Mouse (Mus musculus): ENCODE measurements around the gene Sec31b. TPM values are rescaled to one million over a fixed set of nuclear protein-coding genes. Genes with fewer than 3 reads are reported as not detected.

The Sec31b gene
- polyA plus RNA-seq, 1 experiment from 2014 or later, result 0.19 TPM

DNA sequence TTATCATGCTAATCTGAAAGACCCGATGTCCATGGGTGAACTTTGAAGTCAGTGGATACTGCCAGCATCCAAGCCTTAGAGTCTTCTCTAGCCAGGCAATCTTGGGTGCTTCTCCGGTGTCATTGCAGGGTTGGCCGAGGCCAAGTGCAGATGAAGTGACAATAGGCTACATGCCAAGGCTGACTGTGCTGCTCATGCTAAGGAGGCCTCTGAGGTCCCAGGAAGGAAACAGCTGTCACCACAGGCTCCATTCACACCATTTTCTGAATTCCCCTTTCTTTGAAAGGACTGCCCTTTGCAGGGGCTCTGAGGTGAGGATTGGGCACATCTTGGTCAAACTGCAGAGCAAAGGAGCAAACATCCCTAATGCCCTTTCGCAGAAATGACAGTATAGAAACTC lies 42.9 kb downstream of the Sec31b start:
- no peak for TF ChIP-seq EP300 (optimal IDR thresholded peaks at IDR 0.05)
- no peak for TF ChIP-seq CTCF (IDR thresholded peaks at IDR 0.05; ENCODE audit: low read depth)
- H3K27me3 ChIP-seq (ENCODE audit: control insufficient read depth, insufficient read depth, low read length), result 0 out of 2 replicates have a peak, but pooled peaks cover 4% of the 10 kb centered on the region
- H3K4me1 ChIP-seq (replicated peaks; ENCODE audit: control insufficient read depth, insufficient read depth), result no peaks in the 10 kb centered on the region
- no peak overlapping the region for H3K4me2 ChIP-seq (replicated peaks; ENCODE audit: low read depth)
- ATAC-seq (ENCODE audit: low FRiP score, low TSS enrichment), result no peak
- no peaks in the 10 kb centered on the region for H3K36me3 ChIP-seq (ENCODE audit: control insufficient read depth, insufficient read depth, low read length)
- no peaks in the 10 kb centered on the region for H3K9me3 ChIP-seq (ENCODE audit: control insufficient read depth, low read length)
- no peak for DNase-seq (ENCODE audit: low spot score)
- no peak overlapping the region for H3K9ac ChIP-seq (ENCODE audit: low read length)
- no peak overlapping the region for H3K27ac ChIP-seq (replicated peaks)
- WGBS, result 71% methylated on average over 4 of the region's 4 CpGs
- H3K4me3 ChIP-seq (ENCODE audit: low read depth, low read length), result no peak overlapping the region

DNA sequence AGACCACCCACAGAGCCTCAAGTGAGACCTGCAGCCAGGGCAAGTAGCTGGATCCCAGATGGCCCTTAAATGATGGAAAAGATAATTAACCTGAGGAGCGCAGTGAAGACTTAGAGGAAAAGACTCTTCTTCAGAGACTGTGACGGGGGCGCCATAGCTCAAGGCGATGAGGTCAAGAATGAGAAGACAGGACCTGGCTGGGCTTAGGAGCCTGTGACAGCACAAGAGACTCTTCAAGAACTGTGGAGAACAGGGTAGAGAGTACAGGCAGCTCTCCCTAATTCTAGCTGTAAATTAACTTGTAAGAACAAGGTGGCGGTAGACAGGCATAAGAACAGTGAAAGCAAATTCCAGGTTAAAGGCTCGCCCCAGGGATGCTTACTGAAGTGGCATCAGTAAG lies 43.7 kb downstream of the Sec31b start:
- 73% methylated on average over 6 of the region's 6 CpGs for WGBS
- H3K9ac ChIP-seq (ENCODE audit: low read length), result no peak overlapping the region
- H3K9me3 ChIP-seq (ENCODE audit: control insufficient read depth, low read length), result no peaks in the 10 kb centered on the region
- H3K27ac ChIP-seq (replicated peaks), result no peak overlapping the region
- DNase-seq (ENCODE audit: low spot score) (no peak), ATAC-seq (ENCODE audit: low FRiP score, low TSS enrichment) (no peak)
- no peaks in the 10 kb centered on the region for H3K4me1 ChIP-seq (replicated peaks; ENCODE audit: control insufficient read depth, insufficient read depth)
- H3K4me3 ChIP-seq (ENCODE audit: low read depth, low read length), result no peak overlapping the region
- no peak overlapping the region for H3K4me2 ChIP-seq (replicated peaks; ENCODE audit: low read depth)
- no peaks in the 10 kb centered on the region for H3K36me3 ChIP-seq (ENCODE audit: control insufficient read depth, insufficient read depth, low read length)
- H3K27me3 ChIP-seq (ENCODE audit: control insufficient read depth, insufficient read depth, low read length), result 0 out of 2 replicates have a peak, but pooled peaks cover 4% of the 10 kb centered on the region
- TF ChIP-seq CTCF (IDR thresholded peaks at IDR 0.05; ENCODE audit: low read depth) (no peak), EP300 (optimal IDR thresholded peaks at IDR 0.05) (no peak)

DNA sequence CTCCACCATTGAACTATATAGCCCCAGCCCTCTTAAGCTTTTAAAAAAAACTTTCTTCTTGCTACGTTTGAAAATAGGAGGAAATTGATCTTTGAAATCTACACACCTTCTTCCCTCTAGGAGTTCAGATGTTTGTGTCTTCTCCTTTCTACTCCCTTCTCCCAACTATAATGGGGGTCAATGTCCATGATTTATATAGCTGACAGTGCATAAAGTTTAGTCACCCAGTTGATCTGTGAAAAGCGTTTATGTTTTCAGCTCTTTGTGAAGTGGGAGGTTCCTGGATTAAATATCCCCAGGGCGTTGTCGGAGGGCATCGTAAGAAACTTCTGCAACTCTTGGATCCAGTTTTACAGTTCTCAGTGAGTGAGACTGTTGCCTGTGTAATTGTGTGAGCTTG lies 45.4 kb downstream of the Sec31b start:
- DNase-seq (ENCODE audit: low spot score), result no peak
- WGBS, result 38% methylated on average over 5 of the region's 5 CpGs

GRCm38 (mm10) chr19:44498936-44499335 lies 46.7 kb downstream of the Sec31b start:
- no peak overlapping the region for H3K4me2 ChIP-seq (replicated peaks; ENCODE audit: low read depth)
- WGBS, result 59% methylated on average over 6 of the region's 6 CpGs
- no peak overlapping the region for H3K27ac ChIP-seq (replicated peaks)
- no peaks in the 10 kb centered on the region for H3K36me3 ChIP-seq (ENCODE audit: control insufficient read depth, insufficient read depth, low read length)
- H3K27me3 ChIP-seq (ENCODE audit: control insufficient read depth, insufficient read depth, low read length), result 0 out of 2 replicates have a peak, but pooled peaks cover 4% of the 10 kb centered on the region
- ATAC-seq (ENCODE audit: low FRiP score, low TSS enrichment) (no peak), DNase-seq (ENCODE audit: low spot score) (no peak)
- TF ChIP-seq CTCF (IDR thresholded peaks at IDR 0.05; ENCODE audit: low read depth), result no peak
- no peak for TF ChIP-seq EP300 (optimal IDR thresholded peaks at IDR 0.05)
- no peaks in the 10 kb centered on the region for H3K9me3 ChIP-seq (ENCODE audit: control insufficient read depth, low read length)
- no peak overlapping the region for H3K4me3 ChIP-seq (ENCODE audit: low read depth, low read length)
- no peaks in the 10 kb centered on the region for H3K4me1 ChIP-seq (replicated peaks; ENCODE audit: control insufficient read depth, insufficient read depth)
- H3K9ac ChIP-seq (ENCODE audit: low read length), result no peak overlapping the region

More for the DNA sequence above, 45.4 kb downstream of the Sec31b start:
- no peak overlapping the region for H3K27ac ChIP-seq (replicated peaks)
- no peak overlapping the region for H3K4me3 ChIP-seq (ENCODE audit: low read depth, low read length)
- TF ChIP-seq CTCF (IDR thresholded peaks at IDR 0.05; ENCODE audit: low read depth), result no peak
- TF ChIP-seq EP300 (optimal IDR thresholded peaks at IDR 0.05), result no peak
- H3K9ac ChIP-seq (ENCODE audit: low read length), result no peak overlapping the region
- no peak for ATAC-seq (ENCODE audit: low FRiP score, low TSS enrichment)
- 0 out of 2 replicates have a peak, but pooled peaks cover 4% of the 10 kb centered on the region for H3K27me3 ChIP-seq (ENCODE audit: control insufficient read depth, insufficient read depth, low read length)
- no peaks in the 10 kb centered on the region for H3K9me3 ChIP-seq (ENCODE audit: control insufficient read depth, low read length)
- H3K36me3 ChIP-seq (ENCODE audit: control insufficient read depth, insufficient read depth, low read length), result no peaks in the 10 kb centered on the region
- no peaks in the 10 kb centered on the region for H3K4me1 ChIP-seq (replicated peaks; ENCODE audit: control insufficient read depth, insufficient read depth)
- H3K4me2 ChIP-seq (replicated peaks; ENCODE audit: low read depth), result no peak overlapping the region

DNA sequence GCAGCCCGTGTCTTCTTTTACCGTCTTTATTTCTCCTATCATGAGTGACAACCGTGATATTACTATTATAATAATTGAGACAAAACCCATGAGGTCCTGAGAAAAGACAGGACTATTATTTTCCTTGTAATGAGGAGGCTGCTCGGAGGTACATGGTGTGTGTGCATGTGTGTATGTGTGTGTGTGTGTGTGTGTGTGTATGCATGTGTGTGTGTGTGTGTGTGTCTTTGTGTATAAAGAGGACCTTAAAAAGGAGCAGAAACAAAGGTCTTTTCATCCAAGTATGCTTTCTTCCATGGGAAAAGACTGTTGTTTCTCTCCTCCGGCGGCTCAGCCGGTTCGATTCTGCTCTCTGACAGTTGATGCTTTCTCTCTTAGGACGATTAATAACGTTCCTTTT lies 48.7 kb downstream of the Sec31b start:
- 0 out of 2 replicates have a peak, but pooled peaks cover 4% of the 10 kb centered on the region for H3K27me3 ChIP-seq (ENCODE audit: control insufficient read depth, insufficient read depth, low read length)
- ATAC-seq (ENCODE audit: low FRiP score, low TSS enrichment) (no peak), DNase-seq (ENCODE audit: low spot score) (no peak)
- no peak overlapping the region for H3K4me3 ChIP-seq (ENCODE audit: low read depth, low read length)
- no peak for TF ChIP-seq CTCF (IDR thresholded peaks at IDR 0.05; ENCODE audit: low read depth)
- TF ChIP-seq EP300 (optimal IDR thresholded peaks at IDR 0.05), result no peak
- H3K36me3 ChIP-seq (ENCODE audit: control insufficient read depth, insufficient read depth, low read length), result no peaks in the 10 kb centered on the region
- H3K27ac ChIP-seq (replicated peaks), result no peak overlapping the region
- no peak overlapping the region for H3K9ac ChIP-seq (ENCODE audit: low read length)
- no peaks in the 10 kb centered on the region for H3K9me3 ChIP-seq (ENCODE audit: control insufficient read depth, low read length)
- 78% methylated on average over 10 of the region's 10 CpGs for WGBS
- no peaks in the 10 kb centered on the region for H3K4me1 ChIP-seq (replicated peaks; ENCODE audit: control insufficient read depth, insufficient read depth)
- H3K4me2 ChIP-seq (replicated peaks; ENCODE audit: low read depth), result no peak overlapping the region

DNA sequence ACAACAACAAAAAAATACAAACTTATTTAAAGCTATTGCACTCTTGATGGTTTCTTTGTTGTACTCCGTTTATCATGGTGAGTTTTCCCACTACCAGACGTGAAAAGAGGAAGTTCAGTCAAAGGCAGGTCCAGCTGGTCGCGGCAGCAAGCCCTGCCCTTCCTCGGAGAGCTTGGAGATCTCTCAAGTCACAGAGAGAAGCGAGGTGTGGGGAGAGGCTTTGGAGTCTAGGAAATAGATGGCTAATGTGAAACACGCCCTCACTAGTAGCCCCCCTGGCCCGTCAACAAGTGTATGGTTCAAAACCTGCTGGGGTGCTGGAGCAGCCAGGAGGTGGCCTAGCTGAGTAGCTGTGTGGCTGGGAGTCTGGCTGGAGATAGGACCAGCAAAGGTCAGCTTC lies 49.2 kb downstream of the Sec31b start:
- 52% methylated on average over 8 of the region's 8 CpGs for WGBS
- no peak overlapping the region for H3K4me2 ChIP-seq (replicated peaks; ENCODE audit: low read depth)
- no peak overlapping the region for H3K9ac ChIP-seq (ENCODE audit: low read length)
- DNase-seq (ENCODE audit: low spot score), result no peak
- no peaks in the 10 kb centered on the region for H3K9me3 ChIP-seq (ENCODE audit: control insufficient read depth, low read length)
- no peak overlapping the region for H3K4me3 ChIP-seq (ENCODE audit: low read depth, low read length)
- no peaks in the 10 kb centered on the region for H3K4me1 ChIP-seq (replicated peaks; ENCODE audit: control insufficient read depth, insufficient read depth)
- 0 out of 2 replicates have a peak, but pooled peaks cover 4% of the 10 kb centered on the region for H3K27me3 ChIP-seq (ENCODE audit: control insufficient read depth, insufficient read depth, low read length)
- TF ChIP-seq EP300 (optimal IDR thresholded peaks at IDR 0.05) (no peak), CTCF (IDR thresholded peaks at IDR 0.05; ENCODE audit: low read depth) (no peak)
- no peak overlapping the region for H3K27ac ChIP-seq (replicated peaks)
- no peak for ATAC-seq (ENCODE audit: low FRiP score, low TSS enrichment)
- H3K36me3 ChIP-seq (ENCODE audit: control insufficient read depth, insufficient read depth, low read length), result no peaks in the 10 kb centered on the region
